Mouse (Mus musculus) heart, postnatal 10 days (tissue): ENCODE results near the gene Mrps33. TPM values are rescaled to one million over a fixed set of nuclear protein-coding genes. Genes with fewer than 3 reads are reported as not detected.

Experiments used
- DNase-seq, 2 experiments: peaks; one replicate each; pipeline ENCODE4 v3.0.0; 2021
- intact Hi-C: fragments of 180-260 bp; cut with DNase I; formaldehyde crosslinking; loops from one replicate; pipeline ENCODE4 v1.15.1; 2025
- total RNA-seq, 2 experiments: library from RNA; stranded (reverse); gene quantifications; 2 replicates each; pipeline ENCODE4 v1.2.3; 2021

Mrps33 gene
- 10 to 100 TPM; 88.1 to 88.4 TPM for total RNA-seq

DNA sequence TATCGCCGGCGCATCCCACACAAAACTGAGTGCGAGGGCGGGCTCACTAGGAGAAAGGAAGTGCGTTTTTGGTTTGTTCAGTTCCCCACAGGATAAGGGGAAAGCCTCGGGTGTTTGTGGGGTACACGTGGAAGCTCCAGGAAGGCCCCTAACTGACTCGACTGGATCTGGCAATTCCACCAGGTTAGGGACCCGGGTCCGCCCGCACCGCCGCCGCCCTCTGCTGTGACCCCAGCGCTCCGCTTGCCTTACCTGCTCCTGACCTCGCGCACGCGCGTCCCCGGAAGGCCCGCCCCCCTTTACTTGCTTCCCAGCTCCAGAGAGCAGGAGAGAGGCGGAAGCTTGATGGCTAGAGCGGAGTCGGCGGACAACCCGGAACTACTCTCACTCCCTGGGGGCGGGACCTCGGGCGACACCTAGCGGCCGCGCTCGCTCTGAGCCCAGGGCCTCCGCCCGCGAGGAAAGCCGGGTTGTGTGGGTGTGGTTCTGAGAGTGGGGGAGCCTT lies at the start of gene Mrps33:
Gene Mrps33 (minus strand): TSS at position 377 of the 505 bp plus-strand sequence.
- peak; percentile 97 to 98 for DNase-seq
- intact Hi-C loops: no loop called here

DNA sequence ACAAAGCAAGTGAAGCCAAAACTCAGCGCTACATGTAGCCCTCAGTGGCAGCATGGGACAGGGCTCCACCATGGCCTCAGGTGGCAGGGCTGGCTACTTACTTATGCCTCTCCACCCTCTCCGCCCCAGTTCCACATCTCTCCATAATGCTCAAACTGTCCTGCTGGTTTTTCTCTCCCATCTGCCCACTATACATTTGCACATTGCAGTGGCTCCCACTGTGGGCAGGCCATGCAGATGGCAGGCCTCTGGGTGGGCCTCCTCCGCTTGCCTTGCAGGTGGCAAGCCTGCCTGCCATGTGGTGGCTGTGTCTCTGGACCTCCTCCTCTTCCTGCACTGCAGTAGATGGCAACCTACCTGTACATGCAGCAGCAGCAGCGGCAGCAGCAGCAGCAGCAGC lies 38.9 kb upstream of the Mrps33 start:
- DNase-seq: no peak
- intact Hi-C loops: no loop called here

DNA sequence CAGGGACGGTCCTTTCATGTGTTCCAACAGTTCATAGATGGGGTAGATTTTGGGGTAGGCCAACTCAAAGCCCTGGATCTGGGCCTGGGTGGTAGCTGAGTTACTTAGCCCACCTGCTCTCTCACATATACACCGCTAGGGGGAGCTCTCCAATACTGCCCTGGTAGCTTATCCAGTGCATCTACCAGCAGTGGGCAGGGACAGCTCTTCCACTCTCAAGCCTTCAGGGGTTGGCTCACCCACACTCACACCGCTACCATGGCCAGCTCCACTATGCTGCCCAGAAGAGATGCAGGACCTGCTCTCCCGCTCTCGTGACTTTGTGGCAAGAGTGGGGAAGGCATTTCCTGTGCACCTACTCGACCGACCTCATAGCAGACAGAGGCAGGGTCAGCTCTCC lies 38.0 kb upstream of the Mrps33 start:
- intact Hi-C loops: no loop called here
- DNase-seq: no peak

DNA sequence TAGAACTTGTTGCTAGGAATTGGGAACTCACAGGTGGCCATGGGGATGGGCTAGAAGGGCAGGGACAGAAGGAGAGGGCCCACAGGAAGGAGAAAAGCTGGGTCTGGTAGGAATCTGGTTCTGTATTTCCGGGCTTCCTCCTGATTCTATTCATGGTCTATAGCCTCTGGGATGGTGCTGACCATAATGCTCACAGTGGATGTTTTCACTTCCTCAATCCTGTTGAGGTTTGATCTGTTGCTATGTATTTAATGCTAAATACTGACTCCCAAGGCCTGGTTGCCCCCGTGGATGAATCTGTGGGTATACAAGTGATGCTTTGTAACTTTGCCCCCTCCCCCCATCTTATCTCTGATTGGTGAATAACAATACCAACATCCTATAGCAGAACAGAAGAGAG lies 36.8 kb upstream of the Mrps33 start:
- intact Hi-C loops: no loop called here
- DNase-seq: no peak

DNA sequence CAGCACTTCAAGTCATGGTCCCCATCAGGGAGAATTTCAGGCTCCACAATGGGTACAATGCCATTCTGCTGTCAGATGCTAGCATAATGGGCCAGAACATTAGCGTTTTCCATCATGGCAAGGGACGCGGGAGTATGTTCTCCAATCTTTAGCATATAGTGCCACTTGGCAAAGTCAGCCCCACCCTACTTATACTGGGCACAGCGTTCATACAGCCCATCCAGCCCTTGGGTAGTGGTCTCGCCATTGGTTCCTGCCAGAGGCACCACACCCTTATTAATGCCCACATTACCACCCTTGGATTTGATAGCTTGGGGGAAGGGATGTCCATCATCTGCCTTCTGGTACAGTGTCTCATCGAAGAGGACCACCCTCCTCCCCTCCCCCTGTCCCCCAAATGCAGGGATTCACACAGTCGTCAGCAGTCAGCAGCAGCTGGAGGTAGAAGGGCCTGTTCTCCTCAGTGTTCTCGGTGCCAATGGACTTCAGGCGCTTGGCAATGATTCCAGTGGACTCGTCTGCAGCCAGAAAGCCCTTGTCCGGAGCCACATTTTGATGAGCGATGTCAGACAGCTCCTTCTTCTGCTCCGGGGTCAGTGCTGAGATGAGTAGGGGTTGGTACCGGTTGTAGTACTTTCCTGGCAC lies 33.0 kb upstream of the Mrps33 start:
- no peak for DNase-seq
- intact Hi-C loops: no loop called here

DNA sequence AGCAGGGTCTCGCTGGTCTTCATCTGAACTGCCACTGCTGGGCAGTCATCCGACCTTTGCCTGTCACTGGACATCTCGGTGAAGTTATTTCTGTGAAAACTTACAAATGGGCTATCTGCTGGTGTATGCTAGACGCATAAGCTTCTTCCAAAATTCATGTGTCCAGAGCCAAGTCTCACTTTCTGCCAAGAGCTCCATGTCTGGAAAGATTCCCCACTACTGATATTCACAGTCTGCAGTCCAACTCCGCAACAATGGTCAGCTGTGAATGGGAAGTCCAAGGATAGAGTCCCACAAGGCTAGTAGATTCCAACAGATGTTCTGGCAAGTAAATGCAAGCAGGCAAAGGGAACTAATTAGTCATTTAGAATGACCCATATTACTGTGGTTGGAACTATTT lies 17.9 kb upstream of the Mrps33 start:
- intact Hi-C loops: no loop called here
- DNase-seq: peak; percentile 63 to 78

DNA sequence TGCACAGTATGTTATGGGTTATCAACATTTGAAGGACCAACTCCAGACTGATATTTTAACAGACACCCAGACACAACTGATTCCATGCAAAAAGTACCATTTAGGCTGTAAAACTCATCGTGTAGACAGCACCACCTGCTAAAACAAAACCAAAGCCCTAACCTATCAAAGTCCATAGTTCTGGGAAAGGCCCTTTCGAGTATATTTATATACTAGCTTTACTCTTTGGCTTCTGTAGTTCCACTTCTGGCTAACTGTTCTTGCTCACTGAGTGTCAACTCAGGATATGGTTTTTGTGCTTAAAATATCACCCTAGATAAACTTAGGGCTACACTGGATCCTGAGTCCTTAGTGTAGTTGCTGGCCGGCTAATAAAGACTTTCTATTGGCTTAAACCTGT lies 10.5 kb upstream of the Mrps33 start:
- intact Hi-C loops: no loop called here
- DNase-seq: no peak

DNA sequence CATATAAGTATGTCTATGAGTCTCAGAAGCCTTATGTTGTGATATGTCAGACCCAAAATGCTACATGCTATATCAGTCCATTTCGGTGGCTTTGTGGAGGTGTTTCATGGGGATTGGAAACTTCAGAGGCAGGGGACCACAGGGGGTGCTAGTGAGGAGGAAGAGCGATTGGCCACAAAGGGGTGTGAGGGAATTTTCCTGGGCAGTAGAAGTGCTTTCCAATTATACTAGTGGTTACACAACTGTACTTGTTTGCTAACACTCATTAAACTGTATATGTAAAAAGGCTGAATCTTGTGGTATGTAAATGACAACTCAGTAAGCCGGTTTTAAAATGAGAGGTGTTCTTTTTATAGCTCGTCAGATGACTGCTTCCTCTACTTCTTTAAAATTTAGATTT lies 8.1 kb upstream of the Mrps33 start:
- intact Hi-C loops: no loop called here
- no peak for DNase-seq

DNA sequence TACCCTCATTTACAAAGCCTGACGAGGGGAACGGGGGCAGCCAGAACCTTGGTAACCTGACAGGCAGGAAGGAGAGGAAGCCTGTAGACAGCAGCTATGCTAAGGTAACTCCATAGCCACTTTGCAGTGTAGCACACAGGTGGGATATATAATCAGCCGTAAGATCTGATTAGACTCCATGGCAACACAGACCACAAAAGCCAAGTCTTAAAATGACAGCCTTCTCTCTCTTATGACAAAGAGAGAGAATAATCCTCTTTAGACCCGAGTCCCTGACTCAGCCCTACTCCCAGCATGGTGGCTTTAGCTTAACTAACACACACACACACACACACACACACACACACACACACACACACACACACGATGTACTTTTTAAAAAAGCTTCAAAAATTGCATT lies 2.3 kb downstream of the Mrps33 start:
- intact Hi-C loops: no loop called here

DNA sequence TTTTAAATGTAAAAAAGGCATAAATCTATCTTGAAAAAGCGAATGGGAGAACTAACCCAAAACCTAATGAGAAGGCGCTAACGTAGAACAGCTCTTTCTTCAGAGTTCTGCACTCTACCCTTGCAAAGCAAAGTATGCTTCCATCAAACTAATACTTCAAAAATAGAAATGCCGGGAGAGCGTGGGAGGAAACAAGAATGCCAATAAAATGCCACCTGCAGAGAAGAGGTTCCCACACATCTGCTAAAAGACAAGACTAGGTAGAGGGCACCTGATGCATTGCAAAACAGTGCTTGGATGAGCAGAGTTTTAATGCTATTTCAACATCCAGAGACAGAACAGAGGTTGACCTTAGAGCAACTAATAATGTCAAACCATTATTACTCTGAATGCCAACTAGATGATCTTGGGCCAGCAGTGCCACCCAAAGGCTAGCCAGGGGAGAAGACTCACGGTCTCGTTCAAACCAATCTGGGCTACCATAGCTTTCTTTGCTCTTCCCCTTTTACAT lies 3.7 kb downstream of the Mrps33 start:
- DNase-seq: no peak
- intact Hi-C loops: no loop called here

More for the DNA sequence above, 2.3 kb downstream of the Mrps33 start:
- no peak for DNase-seq

DNA sequence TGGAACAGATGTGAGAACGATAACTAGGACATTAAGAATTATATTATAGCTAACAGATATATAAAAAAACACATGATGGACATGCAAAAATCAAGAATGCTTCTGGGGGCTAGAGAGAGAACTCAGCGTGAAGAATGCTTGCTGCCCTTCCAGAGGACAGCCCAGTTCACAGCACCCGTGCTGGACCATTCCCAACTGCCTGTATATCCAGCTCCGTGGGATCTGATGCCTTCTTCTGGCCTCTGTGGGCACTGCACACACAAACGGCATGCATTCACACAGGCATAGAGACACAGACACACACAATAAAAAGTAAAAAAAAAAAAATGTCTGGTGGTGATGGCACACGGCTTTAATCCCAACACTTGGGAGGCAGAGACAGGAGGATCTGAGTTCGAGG lies 4.5 kb downstream of the Mrps33 start:
- DNase-seq: no peak
- intact Hi-C loops: no loop called here

DNA sequence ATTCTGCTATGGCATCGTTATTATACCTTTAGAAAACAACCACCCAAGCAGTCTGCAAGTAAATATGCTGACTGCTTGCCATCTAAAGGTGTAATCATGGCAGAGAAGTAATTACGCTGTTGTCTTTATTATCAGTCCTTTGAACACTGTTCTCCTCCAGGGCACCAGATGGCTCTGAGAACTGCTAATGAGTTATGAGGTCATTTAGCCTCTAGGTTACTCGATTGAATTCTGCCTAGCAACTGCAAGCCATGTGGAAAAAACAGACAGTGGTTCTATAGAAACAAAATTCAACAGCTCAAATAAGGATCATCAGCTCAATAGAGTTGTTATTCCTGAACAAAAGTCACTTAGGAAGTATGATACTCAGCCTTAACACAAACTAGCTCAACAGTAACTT lies 4.9 kb downstream of the Mrps33 start:
- intact Hi-C loops: no loop called here
- no peak for DNase-seq

DNA sequence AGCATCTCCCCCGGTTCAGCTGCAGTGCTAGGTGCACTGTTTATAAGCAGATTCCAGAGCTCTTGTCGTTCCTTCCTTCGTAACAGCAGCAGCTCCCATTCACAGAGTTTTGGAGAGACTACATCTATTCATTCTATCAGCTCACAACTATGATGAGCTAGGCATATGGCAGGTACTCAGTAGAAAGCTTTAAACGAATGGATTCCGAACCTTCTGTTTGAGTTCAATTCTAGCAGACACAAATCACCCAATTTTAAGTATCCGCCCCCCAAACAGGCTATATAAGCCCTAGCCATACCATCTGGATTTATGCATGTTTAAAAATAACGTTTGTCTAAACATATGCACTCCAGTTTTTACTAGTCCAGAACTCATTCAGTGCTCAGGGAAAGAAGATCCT lies 9.8 kb downstream of the Mrps33 start:
- DNase-seq: no peak
- intact Hi-C loops: no loop called here

DNA sequence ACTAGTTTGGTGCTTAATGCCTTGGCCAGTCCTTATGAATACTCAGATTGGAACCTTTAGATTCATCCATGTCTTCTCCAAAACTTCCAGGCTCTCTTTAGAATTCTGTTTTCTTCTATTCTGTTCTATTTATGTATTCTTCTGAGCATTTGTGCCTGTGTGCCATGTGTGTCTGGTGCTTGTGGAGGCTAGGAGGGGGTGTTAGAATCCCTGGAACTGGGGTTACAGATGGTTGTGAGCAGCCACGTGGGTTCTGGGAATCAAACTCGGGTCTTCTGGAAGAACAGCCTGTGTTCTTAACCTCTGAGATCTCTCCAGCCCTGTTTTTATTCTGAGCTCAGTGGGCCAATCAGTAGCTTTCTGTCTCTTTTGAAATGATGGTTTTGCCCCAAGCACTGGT lies 13.7 kb downstream of the Mrps33 start:
- intact Hi-C loops: no loop called here
- DNase-seq: no peak

DNA sequence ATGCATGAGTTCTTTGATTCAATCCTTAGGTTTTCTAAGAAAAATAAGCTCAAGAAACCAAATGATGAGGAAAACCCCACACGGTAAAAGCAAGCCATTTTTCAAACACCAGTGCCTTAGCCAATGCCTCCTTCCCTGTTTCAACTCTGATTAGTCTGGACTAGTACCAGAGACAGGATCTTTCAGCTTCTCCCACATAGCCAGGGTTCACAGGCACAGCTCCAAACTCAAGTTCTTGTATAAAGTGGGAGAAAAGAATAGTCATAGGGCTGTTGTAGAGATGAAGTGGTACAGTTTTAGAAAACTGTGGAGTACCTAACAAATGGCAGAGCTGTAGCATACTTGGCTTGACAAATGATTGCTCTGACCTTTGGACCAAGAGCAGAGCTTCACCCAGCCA lies 14.6 kb downstream of the Mrps33 start:
- no peak for DNase-seq
- intact Hi-C loops: no loop called here

DNA sequence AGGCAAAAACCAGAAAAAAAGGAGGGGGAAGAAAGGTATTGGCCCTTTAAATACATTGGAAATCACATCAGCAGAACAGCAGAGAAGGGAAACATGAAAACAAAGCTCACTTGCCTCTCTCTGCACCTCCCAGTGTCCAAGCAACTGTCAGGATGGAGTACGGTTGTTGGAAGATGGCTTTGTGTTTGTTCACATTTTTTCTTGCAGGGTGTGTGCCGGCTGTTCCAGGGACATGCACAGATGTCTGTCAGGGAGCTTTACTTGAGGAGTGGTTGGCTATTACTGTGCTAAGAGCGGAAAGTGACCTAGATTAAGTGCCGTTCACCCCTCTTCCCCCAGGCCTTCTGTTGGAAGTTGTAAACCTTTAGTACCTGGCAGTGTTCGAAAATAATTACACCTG lies 19.0 kb downstream of the Mrps33 start:
- intact Hi-C loops: no loop called here
- no peak for DNase-seq

DNA sequence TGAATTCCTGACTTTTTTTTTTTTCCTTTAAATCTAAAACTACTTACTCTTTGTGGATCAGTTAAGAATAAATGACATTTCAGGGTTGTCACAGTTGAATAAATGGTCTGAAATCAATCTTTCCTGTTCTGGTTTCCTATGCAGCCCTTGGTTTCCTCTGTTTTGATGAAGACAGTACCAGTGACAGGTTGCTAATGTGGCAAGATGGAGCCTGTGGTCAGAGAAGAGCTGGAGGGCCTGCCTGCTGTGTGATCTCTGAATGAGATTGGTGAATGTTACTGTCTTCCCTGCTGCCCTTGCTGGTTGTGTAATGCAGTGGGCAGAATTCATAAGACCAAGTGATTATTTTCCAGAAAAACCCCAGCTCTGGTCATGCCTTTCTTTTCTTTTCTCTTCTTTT lies 22.4 kb downstream of the Mrps33 start:
- DNase-seq: no peak
- intact Hi-C loops: loop anchor here (10.0 kb wide), 1 partner anchor 584 kb away; the partner anchor contains the start of gene Kdm7a

DNA sequence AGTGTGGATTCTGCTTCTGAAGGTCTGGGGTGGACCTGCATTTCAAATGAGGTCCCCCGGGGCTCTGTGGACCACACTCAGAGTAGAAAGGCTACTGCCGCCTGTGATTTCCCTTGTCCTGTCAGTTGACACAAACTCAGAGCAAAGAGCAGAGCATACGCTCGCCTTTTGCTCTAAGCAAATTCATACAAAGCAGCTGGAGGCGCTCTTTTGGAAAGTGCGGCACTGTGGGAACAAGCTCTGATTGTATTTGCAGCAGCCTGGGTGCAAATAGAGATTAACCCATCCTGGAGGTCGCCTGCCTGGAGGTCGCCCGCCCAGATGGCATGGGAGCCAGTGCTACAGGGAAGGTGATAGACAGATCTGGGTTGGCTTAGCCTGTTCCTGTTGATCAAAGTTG lies 23.0 kb downstream of the Mrps33 start:
- intact Hi-C loops: loop anchor here (10.0 kb wide), 1 partner anchor 583 kb away; the partner anchor contains the start of gene Kdm7a
- DNase-seq: no peak

DNA sequence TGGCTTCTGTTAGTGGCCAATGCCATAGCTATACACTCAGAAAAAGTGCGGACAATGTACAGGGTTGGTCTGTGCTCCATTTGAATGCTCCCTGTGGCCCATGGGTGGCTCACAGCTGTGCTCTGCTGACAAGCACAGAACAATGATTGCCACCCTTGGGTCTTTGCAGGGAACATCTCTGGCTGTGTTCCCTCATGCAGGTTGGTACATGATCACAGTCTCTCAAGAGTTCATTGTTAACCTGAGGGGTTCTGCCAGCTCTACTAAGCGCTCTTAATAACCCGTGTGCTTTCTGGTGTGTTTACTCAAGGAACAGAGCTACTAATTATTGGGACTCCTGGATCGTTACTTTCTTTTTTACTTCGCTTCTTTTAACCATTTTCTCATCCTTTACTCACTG lies 24.8 kb downstream of the Mrps33 start:
- DNase-seq: no peak
- intact Hi-C loops: loop anchor here (10.0 kb wide), 1 partner anchor 581 kb away; the partner anchor contains the start of gene Kdm7a

DNA sequence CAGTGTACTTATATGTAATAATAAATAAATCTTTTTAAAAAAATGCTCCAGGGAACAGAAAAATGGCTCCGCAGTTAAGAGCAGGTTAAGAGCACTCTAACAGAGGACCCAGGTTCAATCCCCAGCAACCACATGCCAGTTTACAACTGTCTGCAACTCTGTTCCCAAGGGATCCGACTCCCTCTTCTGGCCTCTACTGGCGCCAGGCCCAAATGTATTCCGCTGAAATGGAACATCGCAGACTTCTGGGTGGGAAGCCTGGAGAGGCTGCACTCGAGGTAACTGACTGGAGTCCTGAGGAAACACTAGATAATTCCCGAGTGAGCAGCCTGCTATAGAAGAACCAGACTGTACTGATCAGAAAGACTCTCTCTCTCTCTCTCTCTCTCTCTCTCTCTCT lies 27.3 kb downstream of the Mrps33 start:
- DNase-seq: peak; percentile 12 to 17
- intact Hi-C loops: loop anchor here (5.0 to 10.0 kb wide), 3 partner anchors 116 to 579 kb away; partner anchors contain the start of gene Kdm7a

DNA sequence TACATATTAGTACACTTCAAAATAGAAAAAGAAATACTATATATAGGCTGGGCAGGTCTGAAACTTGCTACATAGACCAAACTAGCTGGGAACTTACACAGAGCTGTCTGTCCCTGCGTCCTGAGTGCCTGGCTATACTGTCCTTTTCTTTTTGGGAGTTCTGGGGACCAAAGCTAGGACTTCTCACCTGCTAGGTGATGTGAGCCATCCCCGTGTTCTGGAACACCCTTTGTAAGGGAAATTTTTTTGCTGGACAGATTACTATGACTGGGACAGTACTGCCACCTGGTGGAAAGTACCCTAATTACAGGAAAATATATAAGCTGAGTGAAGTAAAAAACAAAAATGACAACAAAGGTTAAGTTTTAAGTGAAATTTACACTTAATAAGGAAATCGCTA lies 28.2 kb downstream of the Mrps33 start:
- DNase-seq: peak; percentile 43 to 71
- intact Hi-C loops: loop anchor here (5.0 to 10.0 kb wide), 3 partner anchors 115 to 578 kb away; partner anchors contain the start of gene Kdm7a

DNA sequence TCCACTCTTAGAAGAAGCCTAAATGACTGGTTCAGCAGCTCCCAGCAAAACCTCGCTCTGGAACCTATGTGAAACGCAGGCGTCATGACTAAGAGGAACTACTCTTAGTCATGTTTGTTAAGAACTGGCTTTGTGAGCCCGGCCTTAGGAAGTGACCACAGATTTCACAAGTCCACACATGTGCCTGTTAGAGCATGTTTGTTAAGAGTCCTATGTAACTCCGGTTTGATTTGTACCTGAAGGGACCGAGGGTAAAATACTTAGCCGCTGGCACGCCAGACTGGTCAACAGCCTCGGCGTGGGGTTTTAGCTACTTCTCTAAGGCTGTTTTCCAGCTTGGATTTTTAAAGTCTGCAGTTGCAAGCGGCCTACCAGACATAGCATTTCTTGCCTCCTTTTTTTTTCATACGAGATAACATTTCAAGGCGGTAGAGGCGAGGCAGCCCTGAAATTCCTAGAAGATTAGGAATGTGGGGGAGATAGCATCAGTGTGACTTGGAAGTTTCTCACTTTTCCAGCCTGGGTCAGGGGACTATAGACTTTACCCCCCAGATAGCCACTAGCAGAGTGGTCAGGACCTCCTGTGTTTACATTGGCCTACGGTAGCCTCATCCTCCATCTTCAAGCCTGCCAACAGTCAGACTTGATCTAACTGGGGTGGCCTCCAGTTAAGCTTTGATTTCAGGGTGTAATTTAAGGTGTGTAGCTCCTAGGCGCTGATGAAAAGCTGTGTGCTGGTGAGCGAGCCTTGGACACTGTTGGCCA lies 28.8 kb downstream of the Mrps33 start:
- intact Hi-C loops: loop anchor here (2.0 to 10.0 kb wide), 6 partner anchors 57 to 577 kb away; partner anchors contain the start of genes Braf and Kdm7a
- peak; percentile 38 to 43 for DNase-seq
